Mouse (Mus musculus): ENCODE results near the gene Smpdl3a.

Gene Smpdl3a

DNA sequence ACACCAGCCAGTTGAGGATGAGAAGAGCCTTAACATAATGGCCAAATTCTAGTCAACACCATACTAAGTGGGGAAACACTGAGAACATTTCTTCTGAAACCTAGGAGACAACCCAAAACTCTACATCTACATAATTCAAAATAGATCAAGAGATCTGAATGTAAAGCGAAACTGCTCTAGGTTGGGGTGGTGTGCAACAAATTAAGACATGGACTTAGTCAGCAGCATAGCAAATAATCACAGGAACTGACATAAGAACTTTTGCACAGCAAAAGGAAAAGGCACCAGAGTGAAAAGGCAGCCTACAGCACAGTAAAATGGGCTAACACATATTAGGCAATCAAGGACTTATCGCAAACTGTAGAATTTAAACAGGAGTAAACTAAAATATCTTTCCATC, 25.1 kb downstream of the Smpdl3a start:
- in situ Hi-C loops (cut with MseI, MboI) = no loop called here

- in situ Hi-C loops (cut with MseI, MboI) = no loop called here
Observed at GRCm38 (mm10) chr10:57822473-57822872, 28.3 kb downstream of the Smpdl3a start.

DNA sequence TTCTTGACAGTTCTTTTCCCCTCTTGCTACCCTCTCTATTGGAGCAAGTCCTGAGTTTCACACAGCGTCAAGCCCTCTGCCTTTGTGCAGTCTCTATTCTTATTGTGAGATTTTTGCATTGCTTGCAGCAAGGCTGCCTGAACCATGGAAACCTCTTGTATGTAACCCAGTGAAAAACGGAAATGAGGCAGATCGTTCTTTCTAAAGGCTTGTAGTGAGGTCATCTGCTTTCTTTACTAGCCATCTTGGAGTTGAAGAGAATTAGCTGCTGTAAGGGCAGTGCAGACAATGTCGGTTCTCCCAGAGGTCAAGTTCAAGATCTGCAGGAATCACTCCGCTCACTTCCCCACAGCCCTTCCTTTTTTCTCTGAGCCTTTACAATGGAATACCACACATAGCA, 34.5 kb downstream of the Smpdl3a start:
- in situ Hi-C loops (cut with MseI, MboI) = loop anchor here in 1 of 2 experiments (5.0 kb wide), 1 partner anchor 81 kb away; no protein-coding TSS in a partner anchor

GRCm38 (mm10) chr10:57829621-57830020, 35.5 kb downstream of the Smpdl3a start:
- in situ Hi-C loops (cut with MseI, MboI) = loop anchor here in 1 of 2 experiments (5.0 kb wide), 1 partner anchor 82 kb away; no protein-coding TSS in a partner anchor

DNA sequence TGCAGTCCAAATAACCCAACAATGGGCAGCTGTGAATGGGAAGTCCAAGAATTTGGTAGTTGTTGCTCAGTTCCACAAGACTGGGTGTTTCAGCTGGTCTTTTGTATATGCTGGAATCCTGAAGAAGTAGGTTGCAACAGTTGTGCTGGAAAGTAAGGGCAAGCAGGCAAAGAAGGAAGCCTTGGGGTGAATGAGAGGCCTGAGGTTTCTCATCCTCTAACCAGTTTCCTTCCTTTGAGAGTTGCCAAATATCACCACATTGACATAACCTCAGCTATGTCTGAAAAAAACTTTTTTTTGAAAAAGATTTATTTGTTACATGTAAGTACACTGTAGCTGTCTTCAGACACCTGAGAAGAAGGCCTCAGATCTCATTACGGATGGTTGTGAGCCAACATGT, 41.0 kb downstream of the Smpdl3a start:
- in situ Hi-C loops (cut with MseI, MboI) = loop anchor here in 1 of 2 experiments (5.0 kb wide), 1 partner anchor 88 kb away; no protein-coding TSS in a partner anchor

GRCm38 (mm10) chr10:57835982-57836381, 41.8 kb downstream of the Smpdl3a start:
- in situ Hi-C loops (cut with MseI, MboI) = loop anchor here in 1 of 2 experiments (5.0 kb wide), 1 partner anchor 89 kb away; no protein-coding TSS in a partner anchor

GRCm38 (mm10) chr10:57841638-57842509, 47.7 kb downstream of the Smpdl3a start:
- in situ Hi-C loops (cut with MseI, MboI) = no loop called here

GRCm38 (mm10) chr10:57847916-57848682, 54.0 kb downstream of the Smpdl3a start:
- in situ Hi-C loops (cut with MseI, MboI) = no loop called here

Data from mouse trophoblast stem cell (cell line).